ENCODE assay signal across 8 mouse cellular contexts in genomic region chr13:98208842-98209241, GRCm38 (mm10). TPM values are rescaled to one million over a fixed set of nuclear protein-coding genes. Genes with fewer than 3 reads are reported as not detected.
DNase-seq lines count a peak whose midpoint lies in the region; ATAC-seq and TF ChIP-seq lines count a peak whose summit lies in the region.
"Had no signal": no experiment of that assay in that cellular context is flagged by ENCODE, and none has a peak within 500 bp of the region (broad histone marks: within the 10 kb centered on the region; RNA-seq: fewer than 3 reads in every experiment).

No protein-coding gene starts in this region.

- TF ChIP-seq POLR2A in ES-Bruce4 (IDR thresholded peaks at IDR 0.05; ENCODE audit: insufficient read depth, low read length), result no peak

- H3K4me1 ChIP-seq in kidney, embryonic 16.5 days (ENCODE audit: insufficient read depth, low read length), result peaks cover 7% of the 10 kb centered on the region
- H3K4me1 ChIP-seq in ES-Bruce4 (ENCODE audit: control insufficient read depth, insufficient read depth, low read length), result no peaks in the 10 kb centered on the region
- 0 out of 2 replicates have a peak, but pooled peaks cover 4% of the 10 kb centered on the region for H3K4me1 ChIP-seq in neural tube, embryonic 11.5 days (ENCODE audit: control insufficient read depth, insufficient read depth, low read length)

- H3K4me3 ChIP-seq in kidney, embryonic 16.5 days (ENCODE audit: low read length), result no peak overlapping the region
- no peak overlapping the region for H3K4me3 ChIP-seq in ES-Bruce4 (ENCODE audit: low read depth, low read length)
- no peak overlapping the region for H3K4me3 ChIP-seq in neural tube, embryonic 11.5 days (ENCODE audit: low read depth, low read length)
- H3K4me3 ChIP-seq: lung, embryonic 15.5 days had no signal

- H3K27ac ChIP-seq in kidney, embryonic 16.5 days (ENCODE audit: low read length), result no peak overlapping the region
- H3K27ac ChIP-seq in ES-Bruce4 (ENCODE audit: insufficient read depth, low read length), result no peak overlapping the region
- H3K27ac ChIP-seq in neural tube, embryonic 11.5 days (ENCODE audit: low read depth, low read length), result no peak overlapping the region
- H3K27ac ChIP-seq: lung, embryonic 15.5 days had no signal

- ATAC-seq in kidney, embryonic 16.5 days (ENCODE audit: low FRiP score, low TSS enrichment), result no peak
- ATAC-seq in neural tube, embryonic 11.5 days (ENCODE audit: insufficient read depth, low FRiP score, low TSS enrichment), result no peak
- no peak for ATAC-seq in inflammation-experienced regulatory T-cells, adult 6 months

- peak; percentile 24 for DNase-seq in kidney, postnatal 14 days
- peak; percentile 44 for DNase-seq in ZHBTc4 (ENCODE audit: low read depth, low spot score)
- peak; percentile 34 for DNase-seq in neural tube, embryonic 11.5 days (ENCODE audit: low spot score)
- no peak for DNase-seq in adrenal gland, adult 2 months

- no peak for TF ChIP-seq EP300 in ES-Bruce4 (IDR thresholded peaks at IDR 0.05; ENCODE audit: insufficient read depth, low read depth, low read length)

- no peaks in the 10 kb centered on the region for H3K9me3 ChIP-seq in kidney, embryonic 16.5 days (ENCODE audit: low read length)
- no peaks in the 10 kb centered on the region for H3K9me3 ChIP-seq in ES-Bruce4 (replicated peaks; ENCODE audit: control insufficient read depth, insufficient read depth, low read length, poor library complexity, severe bottlenecking)
- H3K9me3 ChIP-seq in neural tube, embryonic 11.5 days (ENCODE audit: control insufficient read depth, low read length), result no peaks in the 10 kb centered on the region
- H3K9me3 ChIP-seq: lung, embryonic 15.5 days had no signal

- H3K36me3 ChIP-seq in kidney, embryonic 16.5 days (ENCODE audit: insufficient read depth, low read length), result no peaks in the 10 kb centered on the region
- H3K36me3 ChIP-seq in ES-Bruce4 (ENCODE audit: control insufficient read depth, insufficient read depth, low read length, poor library complexity, severe bottlenecking), result no peaks in the 10 kb centered on the region
- no peaks in the 10 kb centered on the region for H3K36me3 ChIP-seq in neural tube, embryonic 11.5 days (ENCODE audit: control insufficient read depth, insufficient read depth, low read length)
- H3K36me3 ChIP-seq: lung, embryonic 15.5 days had no signal

- no peak overlapping the region for H3K4me2 ChIP-seq in kidney, embryonic 16.5 days (replicated peaks; ENCODE audit: low read depth, low read length)
- no peak overlapping the region for H3K4me2 ChIP-seq in neural tube, embryonic 11.5 days (ENCODE audit: low read depth)
- H3K4me2 ChIP-seq: lung, embryonic 15.5 days had no signal

- 39% methylated on average over 9 of the region's 9 CpGs for WGBS in kidney, embryonic 16.5 days
- WGBS in neural tube, embryonic 11.5 days, result 46% methylated on average over 9 of the region's 9 CpGs

- no peak overlapping the region for H3K9ac ChIP-seq in kidney, embryonic 16.5 days (replicated peaks; ENCODE audit: low read length)
- no peak overlapping the region for H3K9ac ChIP-seq in ES-Bruce4 (ENCODE audit: low read depth, poor library complexity, severe bottlenecking)
- no peak overlapping the region for H3K9ac ChIP-seq in neural tube, embryonic 11.5 days (ENCODE audit: low read length)
- H3K9ac ChIP-seq: lung, embryonic 15.5 days had no signal

- TF ChIP-seq CTCF in ES-Bruce4 (IDR thresholded peaks at IDR 0.05; ENCODE audit: low read depth, low read length), result peak; percentile 64

- H3K27me3 ChIP-seq in kidney, embryonic 16.5 days (ENCODE audit: insufficient read depth, low read length), result no peaks in the 10 kb centered on the region
- 0 out of 2 replicates have a peak, but pooled peaks cover 2% of the 10 kb centered on the region for H3K27me3 ChIP-seq in ES-Bruce4 (ENCODE audit: control insufficient read depth, insufficient read depth, low read length, poor library complexity, severe bottlenecking)
- H3K27me3 ChIP-seq in neural tube, embryonic 11.5 days (ENCODE audit: control insufficient read depth, insufficient read depth, low read length), result no peaks in the 10 kb centered on the region

RNA-seq across cellular contexts. Expression of gene Arhgef28, which starts 2.6 kb away (rescaled TPM):
- polyA plus RNA-seq in kidney, embryonic 16.5 days (2015; fragmentation: Nextera tagmentation; extraction: Ambion mirVana), result 45.1 and 51.2 TPM in 2 replicates
- polyA plus RNA-seq in ES-Bruce4 (2011; ENCODE audit: insufficient read depth, insufficient read length, low read depth, missing spikeins), result 6.3 and 6.7 TPM in 2 replicates
- 7.7 and 9.0 TPM in 2 replicates for polyA plus RNA-seq in neural tube, embryonic 11.5 days (2014; fragmentation: Nextera tagmentation; extraction: Ambion mirVana)
- total RNA-seq in adrenal gland, adult 2 months (2021), result 10 to 100 TPM; 14.2 to 23.9 TPM
- polyA plus RNA-seq in adrenal gland, adult 2 months (2012; rRNA removed), result 4.0 and 5.3 TPM in 2 replicates
- under 1 TPM in 2 of 3 experiments, not detected in 1; 0.17 to 0.33 TPM for polyA plus RNA-seq in inflammation-experienced regulatory T-cells, adult 6 months (2017; shearing (Covaris generic))

RNA-seq across cellular contexts. Expression of gene Utp15, which starts 54.0 kb away (rescaled TPM):
- polyA plus RNA-seq in kidney, embryonic 16.5 days (2015; fragmentation: Nextera tagmentation; extraction: Ambion mirVana), result 36.8 and 38.4 TPM in 2 replicates
- polyA plus RNA-seq in ES-Bruce4 (2011; ENCODE audit: insufficient read depth, insufficient read length, low read depth, missing spikeins), result 47.6 and 48.3 TPM in 2 replicates
- polyA plus RNA-seq in neural tube, embryonic 11.5 days (2014; fragmentation: Nextera tagmentation; extraction: Ambion mirVana), result 43.3 and 44.0 TPM in 2 replicates
- total RNA-seq in adrenal gland, adult 2 months (2021), result 10 to 100 TPM; 16.1 to 18.7 TPM
- 2.1 and 2.5 TPM in 2 replicates for polyA plus RNA-seq in adrenal gland, adult 2 months (2012; rRNA removed)
- polyA plus RNA-seq in inflammation-experienced regulatory T-cells, adult 6 months (2017; shearing (Covaris generic)), result 10 to 100 TPM; 18.1 to 25.9 (median 24.9) TPM

RNA-seq across cellular contexts. Expression of gene Ankra2, which starts 54.0 kb away (rescaled TPM):
- 15.0 and 15.7 TPM in 2 replicates for polyA plus RNA-seq in kidney, embryonic 16.5 days (2015; fragmentation: Nextera tagmentation; extraction: Ambion mirVana)
- polyA plus RNA-seq in ES-Bruce4 (2011; ENCODE audit: insufficient read depth, insufficient read length, low read depth, missing spikeins), result 34.4 and 34.6 TPM in 2 replicates
- 35.7 and 36.5 TPM in 2 replicates for polyA plus RNA-seq in neural tube, embryonic 11.5 days (2014; fragmentation: Nextera tagmentation; extraction: Ambion mirVana)
- 10 to 100 TPM; 22.0 to 24.7 TPM for total RNA-seq in adrenal gland, adult 2 months (2021)
- polyA plus RNA-seq in adrenal gland, adult 2 months (2012; rRNA removed), result 12.2 and 15.4 TPM in 2 replicates
- polyA plus RNA-seq in inflammation-experienced regulatory T-cells, adult 6 months (2017; shearing (Covaris generic)), result 10 to 100 TPM; 19.4 to 25.6 (median 24.6) TPM
